Mouse (Mus musculus) monocyte, adult 5-6 weeks (primary cell): ENCODE measurements around the gene Pip4k2a. TPM values are rescaled to one million over a fixed set of nuclear protein-coding genes. Genes with fewer than 3 reads are reported as not detected.
A peak's percentile ranks its signal among the peaks of the same experiment; 100 is the strongest.

ENCODE experiments used
- ATAC-seq: fragments of 153-309, 156-312 bp; replicated peaks from 2 replicates; pipeline ENCODE4 v1.8.0; 2017; ENCODE audit warnings: mild to moderate bottlenecking; ENCODE audit not compliant: low TSS enrichment, insufficient number of reproducible peaks, severe bottlenecking, poor library complexity, low FRiP score
- total RNA-seq: library from RNA; stranded (forward); fragments of 200-1000, 200-491, 200-594 nt; gene quantifications from 3 replicates; pipeline ENCODE4 v1.2.3, GENCODE M21; 2017

The Pip4k2a gene
- total RNA-seq, 1 experiment from 2014 or later: 133 TPM

- peak; percentile 52; the same call in 1 of the 2 replicates for ATAC-seq
These were observed 13.7 kb downstream of the Pip4k2a start for GRCm38 (mm10) chr2:18984095-18984847.

GRCm38 (mm10) chr2:18983546-18983945 is 14.4 kb downstream of the Pip4k2a start:
- ATAC-seq: no peak

- ATAC-seq: no peak
These were observed 15.3 kb downstream of the Pip4k2a start for GRCm38 (mm10) chr2:18982581-18982980.

- no peak for ATAC-seq
These were observed 18.3 kb downstream of the Pip4k2a start for GRCm38 (mm10) chr2:18979675-18980074.

- ATAC-seq: no peak
These were observed 18.9 kb downstream of the Pip4k2a start for GRCm38 (mm10) chr2:18979046-18979445.

GRCm38 (mm10) chr2:18977201-18977805 is 20.6 kb downstream of the Pip4k2a start:
- ATAC-seq: no peak

- peak; percentile 78 for ATAC-seq
These were observed 21.8 kb downstream of the Pip4k2a start for GRCm38 (mm10) chr2:18976175-18976574.

GRCm38 (mm10) chr2:18974882-18975645 is 22.9 kb downstream of the Pip4k2a start:
- no peak; the same call in 1 of the 2 replicates for ATAC-seq

GRCm38 (mm10) chr2:18971564-18971963 is 26.4 kb downstream of the Pip4k2a start:
- ATAC-seq: no peak

GRCm38 (mm10) chr2:18970461-18970860 is 27.5 kb downstream of the Pip4k2a start:
- ATAC-seq: no peak

- no peak for ATAC-seq
These were observed 28.8 kb downstream of the Pip4k2a start for GRCm38 (mm10) chr2:18969066-18969681.

- ATAC-seq: no peak
These were observed 30.4 kb downstream of the Pip4k2a start for GRCm38 (mm10) chr2:18967451-18968063.

- no peak for ATAC-seq
These were observed 31.4 kb downstream of the Pip4k2a start for GRCm38 (mm10) chr2:18966566-18966965.

- no peak for ATAC-seq
These were observed 32.0 kb downstream of the Pip4k2a start for GRCm38 (mm10) chr2:18965950-18966349.

GRCm38 (mm10) chr2:18965108-18965507 is 32.8 kb downstream of the Pip4k2a start:
- no peak for ATAC-seq

GRCm38 (mm10) chr2:18963286-18964040 is 34.5 kb downstream of the Pip4k2a start:
- no peak for ATAC-seq

- no peak for ATAC-seq
These were observed 35.4 kb downstream of the Pip4k2a start for GRCm38 (mm10) chr2:18962502-18962901.

- ATAC-seq: no peak
These were observed 37.5 kb downstream of the Pip4k2a start for GRCm38 (mm10) chr2:18960376-18960973.
